Mouse (Mus musculus) limb, embryonic 14.5 days (tissue): Measurements from ENCODE around the gene Gm10272. TPM values are rescaled to one million over a fixed set of nuclear protein-coding genes. Genes with fewer than 3 reads are reported as not detected.

Experiments used
- ATAC-seq: fragments of 200-750 bp; cut with Nextera tagmentation; 2 replicates; pipeline ENCODE4 v1.8.0; 2017; ENCODE audit warnings: low read depth, moderate number of reproducible peaks, moderate TSS enrichment; ENCODE audit not compliant: low FRiP score
- DNase-seq: peaks from one replicate; pipeline ENCODE4 v3.0.0-alpha.2; 2015; ENCODE audit warnings: low spot score
- H3K27ac ChIP-seq: fragments of 300-500 bp; sonication (generic); replicated peaks from 2 replicates; pipeline ENCODE4 v1.5.1; 2014; ENCODE audit warnings: low read depth, mild to moderate bottlenecking, low read length, moderate library complexity, mixed read lengths
- H3K27me3 ChIP-seq: fragments of 300-500 bp; sonication (generic); 2 replicates; pipeline ENCODE4 v1.6.1; 2014; ENCODE audit warnings: low read length, mixed read lengths; ENCODE audit not compliant: control insufficient read depth, insufficient read depth
- H3K36me3 ChIP-seq: fragments of 300-500 bp; sonication (generic); 2 replicates; pipeline ENCODE4 v1.6.1; 2014; ENCODE audit warnings: mild to moderate bottlenecking, low read length, moderate library complexity, mixed read lengths; ENCODE audit not compliant: control insufficient read depth, insufficient read depth
- H3K4me1 ChIP-seq: fragments of 300-500 bp; sonication (generic); 2 replicates; pipeline ENCODE4 v1.6.1; 2014; ENCODE audit warnings: antibody characterized with exemption, low read length, mixed read lengths; ENCODE audit not compliant: control insufficient read depth, insufficient read depth
- H3K4me2 ChIP-seq: fragments of 300-500 bp; sonication (generic); replicated peaks from 2 replicates; pipeline ENCODE4 v1.6.1; 2014; ENCODE audit warnings: low read depth, mild to moderate bottlenecking, low read length, moderate library complexity; ENCODE audit not compliant: severe bottlenecking
- H3K4me3 ChIP-seq: fragments of 300-500 bp; sonication (generic); replicated peaks from 2 replicates; pipeline ENCODE4 v1.5.1; 2014; ENCODE audit warnings: low read length
- H3K9ac ChIP-seq: fragments of 300-500 bp; sonication (generic); 2 replicates; pipeline ENCODE4 v1.6.1; 2014; ENCODE audit warnings: mild to moderate bottlenecking, low read depth, low read length, moderate library complexity; ENCODE audit not compliant: severe bottlenecking
- H3K9me3 ChIP-seq: fragments of 300-500 bp; sonication (generic); 2 replicates; pipeline ENCODE4 v1.6.1; 2016; ENCODE audit warnings: low read length; ENCODE audit not compliant: control insufficient read depth
- POLR2A ChIP-seq: fragments of 200-500 bp; IDR thresholded peaks from 2 replicates; pipeline ENCODE4 v1.8.0; 2012; ENCODE audit warnings: inconsistent platforms, mild to moderate bottlenecking, moderate library complexity, borderline replicate concordance; ENCODE audit not compliant: insufficient read depth, insufficient read length; ENCODE audit errors: extremely low read depth
- WGBS: fragments of 180-500 bp; shearing (Covaris S2); extraction: QIAGEN DNeasy Blood & Tissue Kit; methylation state at CpG from one replicate; pipeline ENCODE4 v1.1.7; 2014; 5-methylcytosine and 5-hydroxymethylcytosine counted together
- polyA plus RNA-seq, 2 experiments: library from polyadenylated mRNA; depleted of rRNA in 1 of 2; stranded (reverse) in 1 of 2; unstranded in 1 of 2; fragments of >200 nt; fragmentation: Nextera tagmentation in 1 of 2; extraction: Ambion mirVana in 1 of 2; gene quantifications; 2 replicates each; pipeline versions ENCODE4 v1.2.1 to v1.2.3; 2012 to 2014

Gm10272 gene
- polyA plus RNA-seq, 2 experiments: not detected

DNA sequence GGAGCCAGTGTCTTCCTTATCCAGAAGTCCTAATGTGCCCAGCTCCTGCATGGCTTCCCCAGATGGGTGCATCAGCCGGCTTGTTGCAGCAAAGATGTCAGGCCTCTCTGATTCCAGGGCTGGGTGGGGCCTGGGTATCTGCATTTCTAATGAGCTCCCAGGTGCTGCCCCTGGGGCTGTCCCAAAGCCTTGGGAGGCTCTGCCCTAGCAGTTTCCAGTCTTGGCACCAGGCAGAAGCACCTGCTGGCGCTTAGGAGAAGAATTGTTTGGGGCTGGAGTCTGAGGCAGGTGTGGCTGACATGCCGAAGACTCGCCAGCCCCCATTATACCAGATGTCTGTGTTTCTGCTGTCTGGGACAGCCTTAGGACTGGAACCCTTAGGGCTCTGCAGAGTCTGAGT, 35.7 kb upstream of the Gm10272 start:
- H3K4me2 ChIP-seq: no peak overlapping the region
- H3K9me3 ChIP-seq: no peaks in the 10 kb centered on the region
- no peaks in the 10 kb centered on the region for H3K36me3 ChIP-seq
- no peak overlapping the region for H3K4me3 ChIP-seq
- peaks cover 15% of the 10 kb centered on the region; the same call in 1 of the 2 replicates for H3K4me1 ChIP-seq
- no peaks in the 10 kb centered on the region; the same call in 1 of the 2 replicates for H3K27me3 ChIP-seq
- DNase-seq: no peak
- no peak overlapping the region for H3K27ac ChIP-seq
- H3K9ac ChIP-seq: no peak overlapping the region
- 61% methylated on average over 4 of the region's 4 CpGs for WGBS
- no peak for ATAC-seq
- TF ChIP-seq POLR2A: no peak

DNA sequence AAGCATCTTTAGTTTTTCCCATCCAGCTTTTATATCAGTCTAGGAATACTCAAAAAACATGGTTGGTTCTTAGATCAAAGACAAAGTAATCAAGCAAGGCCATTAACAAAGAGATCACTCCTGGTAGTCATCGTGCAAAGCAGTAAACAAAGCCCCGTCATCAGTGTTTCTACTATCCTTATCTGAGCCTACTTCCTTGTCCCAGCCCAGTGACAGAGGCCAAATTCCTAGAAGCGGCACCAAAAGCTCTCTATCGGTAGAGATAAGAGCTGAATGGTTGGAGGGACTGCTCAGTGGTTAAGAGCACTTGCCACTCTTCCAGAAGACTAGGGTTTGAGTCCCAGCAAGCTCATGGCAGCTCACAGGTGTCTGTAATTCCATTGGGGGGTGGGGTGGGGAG, 34.9 kb upstream of the Gm10272 start:
- no peak overlapping the region for H3K9ac ChIP-seq
- H3K4me2 ChIP-seq: no peak overlapping the region
- no peaks in the 10 kb centered on the region for H3K9me3 ChIP-seq
- no peak overlapping the region for H3K27ac ChIP-seq
- ATAC-seq: no peak
- WGBS: 53% methylated on average over 4 of the region's 4 CpGs
- no peak overlapping the region for H3K4me3 ChIP-seq
- peaks cover 9% of the 10 kb centered on the region; the same call in 1 of the 2 replicates for H3K4me1 ChIP-seq
- TF ChIP-seq POLR2A: no peak
- H3K27me3 ChIP-seq: no peaks in the 10 kb centered on the region; the same call in 1 of the 2 replicates
- no peak for DNase-seq
- no peaks in the 10 kb centered on the region for H3K36me3 ChIP-seq

DNA sequence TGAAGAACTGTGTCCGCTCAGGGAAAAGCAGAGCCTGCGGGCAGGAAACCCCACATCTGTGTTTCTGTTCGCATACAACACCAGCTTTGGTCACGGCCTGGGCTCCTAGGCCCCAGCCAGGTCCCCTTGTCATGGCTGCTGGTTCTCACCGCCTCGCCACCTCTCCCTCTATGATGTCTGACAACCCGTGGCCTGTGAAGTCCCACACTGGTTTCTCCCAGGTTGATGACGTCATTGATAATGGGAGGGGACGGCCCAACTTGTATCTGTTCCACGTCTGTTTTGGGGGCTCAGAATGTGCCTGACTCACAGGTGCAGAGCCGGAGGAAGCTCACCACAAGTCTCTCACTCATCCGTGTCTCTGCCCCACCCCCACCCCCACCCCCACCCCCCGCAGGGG, 32.7 kb upstream of the Gm10272 start:
- WGBS: 58% methylated on average over 13 of the region's 13 CpGs
- H3K9me3 ChIP-seq: no peaks in the 10 kb centered on the region
- no peak overlapping the region for H3K9ac ChIP-seq
- H3K36me3 ChIP-seq: no peaks in the 10 kb centered on the region
- H3K4me3 ChIP-seq: no peak overlapping the region
- ATAC-seq (no peak), DNase-seq (no peak)
- TF ChIP-seq POLR2A: no peak
- no peak overlapping the region for H3K4me2 ChIP-seq
- H3K27me3 ChIP-seq: peaks cover 7% of the 10 kb centered on the region; the same call in 1 of the 2 replicates
- H3K4me1 ChIP-seq: peaks cover 14% of the 10 kb centered on the region
- no peak overlapping the region for H3K27ac ChIP-seq

DNA sequence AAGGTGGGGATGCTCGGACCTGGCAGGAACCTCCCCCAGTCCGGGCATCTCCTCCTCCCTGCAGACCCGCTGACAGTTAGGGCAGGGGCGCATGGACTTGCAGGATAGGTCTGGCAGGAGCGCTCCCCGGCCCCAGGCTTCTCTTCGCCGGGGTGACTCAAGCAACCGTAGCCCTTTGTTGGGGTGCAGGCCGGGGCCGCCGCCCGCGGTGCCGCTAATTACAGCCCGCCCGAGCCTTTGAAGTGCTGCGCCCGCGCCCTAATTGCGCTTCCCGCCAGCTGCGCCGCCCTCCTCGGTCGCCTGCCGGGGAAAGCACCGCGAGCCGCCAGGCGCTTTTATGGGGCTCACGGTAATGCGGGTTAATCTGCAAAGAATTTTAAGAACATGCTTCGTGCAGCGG, 28.9 kb upstream of the Gm10272 start:
- under 1% methylated on average over 30 of the region's 35 CpGs for WGBS
- Histone ChIP-seq H3K9me3 (no peaks in the 10 kb centered on the region), H3K27ac (no peak overlapping the region), H3K9ac (peak overlapping the region; percentile 36; the same call in 1 of the 2 replicates), H3K36me3 (no peaks in the 10 kb centered on the region), H3K4me3 (peak overlapping the region; percentile 34), H3K4me1 (peaks cover 14% of the 10 kb centered on the region), H3K4me2 (peak overlapping the region; percentile 80), H3K27me3 (peaks cover 7% of the 10 kb centered on the region; the same call in 1 of the 2 replicates)
- ATAC-seq (no peak; the same call in 1 of the 2 replicates), DNase-seq (peak; percentile 36)
- no peak for TF ChIP-seq POLR2A

DNA sequence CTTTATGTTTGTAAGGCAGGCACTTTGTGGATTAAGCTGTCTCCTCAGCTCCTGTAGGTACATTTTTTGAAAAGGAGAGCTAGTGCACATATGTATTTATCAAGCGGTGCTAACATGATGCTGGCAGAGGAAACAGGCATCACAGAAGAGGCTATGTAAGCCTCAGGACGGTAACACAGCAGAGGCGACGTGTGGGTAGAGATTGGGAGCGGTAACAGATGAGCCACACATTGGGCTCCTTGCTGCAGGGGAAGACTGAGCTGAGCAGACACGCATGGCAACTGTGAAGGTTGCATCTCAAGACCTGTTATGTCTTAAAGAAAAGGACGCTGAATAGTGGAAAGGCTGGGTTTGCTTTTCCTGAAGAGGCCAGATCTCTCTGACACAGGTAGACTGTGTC, 23.4 kb upstream of the Gm10272 start:
- H3K9ac ChIP-seq: no peak overlapping the region
- DNase-seq (no peak), ATAC-seq (no peak)
- H3K27ac ChIP-seq: no peak overlapping the region
- TF ChIP-seq POLR2A: no peak
- no peak overlapping the region for H3K4me3 ChIP-seq
- H3K9me3 ChIP-seq: no peaks in the 10 kb centered on the region
- H3K4me2 ChIP-seq: no peak overlapping the region
- H3K36me3 ChIP-seq: no peaks in the 10 kb centered on the region
- peaks cover 12% of the 10 kb centered on the region for H3K4me1 ChIP-seq
- WGBS: 77% methylated on average over 7 of the region's 7 CpGs
- peaks cover 29% of the 10 kb centered on the region for H3K27me3 ChIP-seq

DNA sequence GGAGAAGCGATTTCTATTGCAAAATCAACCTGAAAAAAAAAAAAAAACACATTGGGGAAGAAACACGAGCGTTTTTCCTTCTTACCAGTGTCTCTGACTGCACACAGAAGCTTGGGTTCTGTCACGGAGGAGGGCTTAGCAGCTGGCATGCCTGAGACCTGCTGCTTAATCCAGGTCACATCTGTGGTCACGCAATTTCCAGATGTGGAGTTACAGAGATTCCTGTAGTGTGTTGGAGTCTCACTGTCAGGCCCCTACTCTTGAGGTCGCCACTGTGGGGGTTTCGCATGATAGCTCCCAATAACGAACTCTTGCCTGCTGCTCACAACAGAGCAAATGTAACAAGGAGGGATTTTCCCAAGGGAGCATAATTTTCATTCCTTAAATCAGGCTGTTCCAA, 22.2 kb upstream of the Gm10272 start:
- H3K27ac ChIP-seq: no peak overlapping the region
- no peak overlapping the region for H3K9ac ChIP-seq
- H3K36me3 ChIP-seq: no peaks in the 10 kb centered on the region
- no peak overlapping the region for H3K4me2 ChIP-seq
- no peak overlapping the region for H3K4me3 ChIP-seq
- no peak for DNase-seq
- TF ChIP-seq POLR2A: no peak
- no peak for ATAC-seq
- WGBS: 17% methylated on average over 8 of the region's 8 CpGs
- H3K27me3 ChIP-seq: peaks cover 29% of the 10 kb centered on the region
- peaks cover 8% of the 10 kb centered on the region for H3K4me1 ChIP-seq
- H3K9me3 ChIP-seq: no peaks in the 10 kb centered on the region
